Mouse (Mus musculus) E14TG2a.4 (cell line): Measurements from ENCODE around the gene Lrrc7.

Source experiments
- CTCF ChIP-seq: conservative IDR thresholded peaks from 2 replicates; pipeline ENCODE4 v1.5.1; 2014; ENCODE audit warnings: low read length
- NANOG ChIP-seq: IDR thresholded peaks from 2 replicates; pipeline ENCODE4 v1.6.1; 2014; ENCODE audit warnings: borderline replicate concordance, low read length, mixed read lengths

DNA sequence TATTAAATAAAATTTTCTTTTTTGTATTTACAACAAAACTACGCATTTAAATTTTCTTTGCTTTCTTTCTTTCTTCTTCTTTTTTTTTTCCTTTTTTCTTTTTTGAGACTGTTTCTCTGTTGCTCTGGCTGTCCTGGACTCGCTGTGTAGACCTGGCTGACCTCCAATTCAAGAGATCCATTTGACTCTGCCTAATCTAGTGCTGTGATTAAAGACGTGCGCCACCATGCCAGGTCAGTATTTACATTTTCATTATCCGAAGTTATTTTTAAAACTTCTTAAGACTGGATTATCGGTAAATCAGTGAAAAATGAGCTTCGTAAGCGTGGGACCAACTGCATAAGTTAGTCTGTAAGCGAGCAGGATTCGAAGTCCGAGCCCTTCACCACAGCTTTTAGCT is 526.2 kb downstream of the Lrrc7 start:
- no peak for TF ChIP-seq CTCF
- TF ChIP-seq NANOG: no peak
